Mouse (Mus musculus): Measurements from ENCODE around the gene Emid1.

DNA sequence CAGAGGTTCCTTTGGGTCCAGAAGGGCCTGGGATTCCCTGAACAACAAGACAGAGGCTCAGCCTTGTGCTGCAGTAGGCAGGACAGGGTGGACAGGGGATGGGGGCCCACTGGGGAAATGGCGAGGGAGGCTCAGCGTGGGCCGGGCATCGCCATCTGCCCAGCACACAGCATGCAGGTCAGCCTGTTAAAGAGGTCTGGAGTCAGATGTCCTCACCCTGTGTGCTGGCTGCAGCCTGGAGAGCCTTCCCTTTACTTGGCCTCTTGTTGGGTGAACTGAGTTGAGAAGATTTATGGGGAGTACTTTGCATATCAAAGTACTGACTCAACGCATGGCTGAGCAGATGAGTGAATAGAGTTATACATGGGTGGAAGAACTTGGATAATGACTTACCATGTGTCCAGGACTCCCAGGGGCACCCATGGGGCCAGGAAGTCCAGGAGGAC, 23.0 kb downstream of the Emid1 start:
- TF ChIP-seq CTCF (IDR thresholded peaks at IDR 0.05; ENCODE audit: low read depth) (no peak), EP300 (optimal IDR thresholded peaks at IDR 0.05) (no peak)
